Mouse (Mus musculus) forebrain, embryonic 15.5 days (tissue): ENCODE measurements around the gene Efnb1. TPM values are rescaled to one million over a fixed set of nuclear protein-coding genes. Genes with fewer than 3 reads are reported as not detected.
"Not testable (repeated sequence)": the region's sequence is repeated elsewhere in the genome, so short reads cannot be mapped to it uniquely, and the experiment has no call there.

Experiments
- ATAC-seq: fragments of 200-750 bp; cut with Nextera tagmentation; replicated peaks from 2 replicates; pipeline ENCODE4 v1.8.0; 2017; ENCODE audit warnings: mild to moderate bottlenecking, moderate TSS enrichment, moderate library complexity
- H3K27ac ChIP-seq: fragments of 300-500 bp; sonication (generic); replicated peaks from 2 replicates; pipeline ENCODE4 v1.5.1; 2015; ENCODE audit warnings: mild to moderate bottlenecking, inconsistent platforms
- H3K27me3 ChIP-seq: fragments of 300-500 bp; sonication (generic); 2 replicates; pipeline ENCODE4 v1.6.1; 2015; ENCODE audit warnings: inconsistent platforms
- H3K36me3 ChIP-seq: fragments of 300-500 bp; sonication (generic); 2 replicates; pipeline ENCODE4 v1.6.1; 2015; ENCODE audit warnings: mild to moderate bottlenecking, inconsistent platforms
- H3K4me1 ChIP-seq: fragments of 300-500 bp; sonication (generic); 2 replicates; pipeline ENCODE4 v1.6.1; 2015; ENCODE audit warnings: inconsistent platforms
- H3K4me2 ChIP-seq: fragments of 300-500 bp; sonication (generic); replicated peaks from 2 replicates; pipeline ENCODE4 v1.6.1; 2015; ENCODE audit warnings: mild to moderate bottlenecking, inconsistent platforms
- H3K4me3 ChIP-seq: fragments of 300-500 bp; sonication (generic); 2 replicates; pipeline ENCODE4 v1.5.1; 2015; ENCODE audit warnings: mild to moderate bottlenecking, inconsistent platforms
- H3K9ac ChIP-seq: fragments of 300-500 bp; sonication (generic); replicated peaks from 2 replicates; pipeline ENCODE4 v1.6.1; 2015; ENCODE audit warnings: mild to moderate bottlenecking, inconsistent platforms
- H3K9me3 ChIP-seq: fragments of 300-500 bp; sonication (generic); 2 replicates; pipeline ENCODE4 v1.6.1; 2016; ENCODE audit warnings: inconsistent platforms
- WGBS: fragments of 180-500 bp; shearing (Covaris S2); methylation state at CpG from one replicate; pipeline ENCODE4 v1.1.7; 2015; ENCODE audit warnings: mixed read lengths; 5-methylcytosine and 5-hydroxymethylcytosine counted together
- polyA plus RNA-seq: library from polyadenylated mRNA; unstranded; fragments of >200 nt; fragmentation: Nextera tagmentation; extraction: Ambion mirVana; gene quantifications from 2 replicates; pipeline ENCODE4 v1.2.1, GENCODE M21; 2015

Gene Efnb1
- polyA plus RNA-seq: 74.8 and 86.5 TPM in 2 replicates

DNA sequence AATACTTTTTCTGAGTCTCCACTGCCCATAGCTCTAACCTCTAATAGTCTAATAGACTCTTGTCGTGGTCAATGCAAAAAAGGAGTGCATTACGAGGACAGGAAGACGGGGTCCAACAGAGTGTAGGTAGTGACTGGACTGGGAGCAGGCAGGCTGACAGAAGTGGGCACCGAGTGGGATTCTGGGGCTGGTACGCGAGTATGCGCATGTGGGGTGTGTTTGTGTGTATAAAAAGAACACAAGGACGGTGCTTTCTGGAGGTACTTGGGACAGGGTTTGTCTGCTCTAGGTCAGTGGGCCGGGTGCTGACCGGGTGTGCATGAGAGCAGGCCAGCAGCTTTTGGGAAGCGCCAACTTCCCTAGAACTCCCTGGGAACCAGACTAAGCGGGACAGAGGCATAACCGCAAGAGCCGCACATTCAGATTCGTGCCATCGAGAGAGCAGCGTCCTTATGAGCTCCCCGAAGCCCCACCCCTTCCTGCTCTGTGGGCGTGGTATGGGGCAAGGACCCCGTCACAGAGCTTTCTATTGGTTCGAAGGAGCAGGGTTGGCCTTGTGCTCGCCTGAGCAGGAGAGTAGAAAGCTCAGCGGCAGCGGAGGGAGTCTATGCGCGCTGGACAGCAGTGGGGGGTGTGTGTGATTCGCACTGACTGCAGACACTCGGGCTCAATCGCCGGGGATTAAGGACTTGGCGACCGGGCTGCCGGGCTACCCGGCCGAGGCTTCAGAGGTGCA is at the start of gene Efnb1:
TSS of gene Efnb1 (plus strand) at position 608 of the 736 bp plus-strand sequence.
- Histone ChIP-seq H3K27me3 (no peaks in the 10 kb centered on the region), H3K4me2 (peak within 1 kb of the TSS; percentile 83), H3K9ac (peak within 1 kb of the TSS; percentile 81), H3K4me3 (peak within 1 kb of the TSS; percentile 76), H3K9me3 (no peaks in the 10 kb centered on the region), H3K27ac (peak within 1 kb of the TSS; percentile 90), H3K4me1 (peaks cover 18% of the 10 kb centered on the region), H3K36me3 (no peaks in the 10 kb centered on the region)
- WGBS: 25% methylated on average over 35 of the region's 35 CpGs
- ATAC-seq: peak; percentile 94

GRCm38 (mm10) chrX:99092704-99093103 is 43.2 kb upstream of the Efnb1 start:
- no peak for ATAC-seq
- Histone ChIP-seq H3K27me3 (0 out of 2 replicates have a peak, but pooled peaks cover 5% of the 10 kb centered on the region), H3K36me3 (no peaks in the 10 kb centered on the region), H3K9me3 (no peaks in the 10 kb centered on the region), H3K4me3 (no peak overlapping the region), H3K27ac (no peak overlapping the region), H3K9ac (no peak overlapping the region), H3K4me1 (no peaks in the 10 kb centered on the region), H3K4me2 (no peak overlapping the region)
- WGBS: 80% methylated on average over 2 of the region's 2 CpGs

DNA sequence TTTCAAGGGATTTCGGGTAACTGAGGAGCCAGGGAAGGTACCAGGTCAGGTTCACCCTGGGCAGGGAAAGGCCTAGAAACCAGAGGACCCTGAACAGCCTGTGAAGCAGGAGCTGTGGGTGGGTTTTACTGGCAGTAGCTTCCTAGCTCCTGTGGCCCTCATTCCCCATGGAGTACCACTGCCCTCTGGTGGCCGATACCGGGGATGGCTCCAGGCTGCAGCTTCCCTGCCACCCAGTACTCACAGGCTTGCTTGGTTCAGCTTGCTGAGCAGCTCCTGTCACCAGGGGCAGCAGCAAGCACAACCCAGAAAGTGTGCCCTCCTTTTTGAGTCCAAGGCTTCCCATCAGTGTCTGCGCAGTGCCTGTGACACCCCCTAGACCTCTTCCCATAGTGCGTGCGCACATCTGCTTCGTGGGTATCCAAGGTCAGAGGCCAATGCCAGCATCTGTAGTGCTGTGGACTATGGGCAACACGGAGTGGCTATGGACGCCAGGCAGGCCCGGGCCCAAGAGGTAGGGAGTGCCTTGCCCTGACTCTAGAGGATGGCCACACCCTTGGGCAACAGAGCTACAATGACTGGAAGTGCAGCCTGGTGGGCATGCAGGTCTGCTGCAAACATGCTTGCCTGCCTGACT is 24.7 kb upstream of the Efnb1 start:
- 73% methylated on average over 8 of the region's 10 CpGs for whole genome bisulfite sequencing
- not testable (repeated sequence) for H3K9ac ChIP-seq, H3K4me1 ChIP-seq, H3K4me2 ChIP-seq, H3K9me3 ChIP-seq, H3K27me3 ChIP-seq, H3K36me3 ChIP-seq, H3K27ac ChIP-seq, H3K4me3 ChIP-seq
- ATAC-seq: peak; percentile 57; the same call in 1 of the 2 replicates

DNA sequence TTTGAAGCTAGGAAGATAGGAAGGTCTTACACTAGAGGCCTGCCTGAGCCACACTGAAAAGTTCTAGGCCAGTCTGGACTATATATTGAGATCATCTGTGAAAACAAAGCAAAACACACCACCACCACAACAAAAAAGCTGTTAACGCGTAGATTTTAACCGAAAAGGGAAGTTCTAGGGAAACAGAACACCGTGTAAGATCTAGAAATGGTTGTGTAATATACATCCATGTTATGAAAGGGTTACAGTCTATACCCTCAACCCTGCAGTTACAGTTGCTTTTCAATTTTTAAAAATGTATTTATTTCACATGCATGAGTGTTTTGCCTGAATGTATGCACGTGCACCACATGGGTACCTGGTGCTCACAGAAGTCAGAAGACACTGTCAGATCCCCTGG is 16.4 kb upstream of the Efnb1 start:
- Histone ChIP-seq H3K27me3 (no peaks in the 10 kb centered on the region), H3K9ac (no peak overlapping the region), H3K4me3 (no peak overlapping the region), H3K4me2 (no peak overlapping the region), H3K27ac (no peak overlapping the region), H3K9me3 (no peaks in the 10 kb centered on the region), H3K36me3 (no peaks in the 10 kb centered on the region), H3K4me1 (no peaks in the 10 kb centered on the region)
- WGBS: 86% methylated on average over 5 of the region's 5 CpGs
- ATAC-seq: no peak

DNA sequence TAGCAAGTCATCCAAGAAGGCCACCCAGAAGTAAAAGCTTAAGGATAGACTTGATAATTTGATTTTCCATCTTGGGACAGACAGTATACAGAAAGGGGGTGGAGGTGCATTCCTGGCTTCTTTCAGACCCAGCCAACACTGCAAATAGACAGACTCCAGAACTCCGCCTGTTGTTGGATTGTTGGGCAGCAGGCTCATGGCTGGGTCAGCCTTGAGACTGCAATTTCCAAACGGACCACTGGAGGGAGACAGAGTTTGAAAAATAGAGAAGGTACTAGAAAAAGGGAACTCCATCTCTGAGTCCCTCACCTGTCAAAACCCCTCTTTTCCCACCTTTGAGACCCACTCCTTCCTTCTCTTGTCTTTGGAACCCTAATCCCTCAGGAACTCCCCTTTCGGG is 5.9 kb upstream of the Efnb1 start:
- Histone ChIP-seq H3K9me3 (no peaks in the 10 kb centered on the region), H3K27me3 (no peaks in the 10 kb centered on the region), H3K4me1 (peaks cover under 1% of the 10 kb centered on the region), H3K27ac (no peak overlapping the region), H3K4me3 (no peak overlapping the region), H3K36me3 (no peaks in the 10 kb centered on the region), H3K9ac (no peak overlapping the region), H3K4me2 (no peak overlapping the region)
- WGBS: 32% methylated on average over 3 of the region's 3 CpGs
- ATAC-seq: 0 out of 2 replicates have a peak, but pooled peaks have one; percentile 3

DNA sequence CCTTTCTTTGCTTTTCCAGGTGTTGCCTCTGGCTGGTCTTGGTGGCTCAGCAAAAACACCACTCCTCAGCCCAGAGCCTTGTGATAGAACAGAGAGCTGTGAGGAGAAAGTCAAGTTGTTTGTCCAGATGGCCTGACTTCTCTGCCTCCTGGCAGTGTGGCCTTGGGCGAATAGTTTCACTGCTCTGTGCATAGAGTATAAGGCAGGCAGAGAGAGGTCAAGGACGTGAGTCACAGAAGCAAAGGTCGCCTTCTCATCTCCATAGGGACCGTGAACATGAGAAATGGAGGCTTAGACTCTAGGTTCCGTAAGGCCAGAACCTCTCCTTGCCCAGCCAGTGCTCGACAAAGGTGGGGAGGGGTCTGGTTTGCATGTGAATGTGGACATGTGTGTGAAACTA is 3.4 kb upstream of the Efnb1 start:
- 79% methylated on average over 6 of the region's 6 CpGs for WGBS
- H3K36me3 ChIP-seq: no peaks in the 10 kb centered on the region

GRCm38 (mm10) chrX:99134891-99135290 is 1.0 kb upstream of the Efnb1 start:
- peak overlapping the region; percentile 90 for H3K27ac ChIP-seq
- no peaks in the 10 kb centered on the region for H3K36me3 ChIP-seq
- H3K4me1 ChIP-seq: peaks cover 10% of the 10 kb centered on the region
- H3K9me3 ChIP-seq: no peaks in the 10 kb centered on the region
- H3K27me3 ChIP-seq: no peaks in the 10 kb centered on the region
- H3K9ac ChIP-seq: peak overlapping the region; percentile 37
- ATAC-seq: peak; percentile 36
- 14% methylated on average over 14 of the region's 14 CpGs for WGBS
- H3K4me2 ChIP-seq: peak overlapping the region; percentile 58
- peak overlapping the region; percentile 76 for H3K4me3 ChIP-seq

More for the DNA sequence above, 3.4 kb upstream of the Efnb1 start:
- no peak overlapping the region for H3K9ac ChIP-seq
- no peak overlapping the region for H3K4me2 ChIP-seq
- H3K27ac ChIP-seq: no peak overlapping the region
- H3K27me3 ChIP-seq: no peaks in the 10 kb centered on the region
- ATAC-seq: no peak
- peaks cover 6% of the 10 kb centered on the region for H3K4me1 ChIP-seq
- no peaks in the 10 kb centered on the region for H3K9me3 ChIP-seq
- H3K4me3 ChIP-seq: no peak overlapping the region

DNA sequence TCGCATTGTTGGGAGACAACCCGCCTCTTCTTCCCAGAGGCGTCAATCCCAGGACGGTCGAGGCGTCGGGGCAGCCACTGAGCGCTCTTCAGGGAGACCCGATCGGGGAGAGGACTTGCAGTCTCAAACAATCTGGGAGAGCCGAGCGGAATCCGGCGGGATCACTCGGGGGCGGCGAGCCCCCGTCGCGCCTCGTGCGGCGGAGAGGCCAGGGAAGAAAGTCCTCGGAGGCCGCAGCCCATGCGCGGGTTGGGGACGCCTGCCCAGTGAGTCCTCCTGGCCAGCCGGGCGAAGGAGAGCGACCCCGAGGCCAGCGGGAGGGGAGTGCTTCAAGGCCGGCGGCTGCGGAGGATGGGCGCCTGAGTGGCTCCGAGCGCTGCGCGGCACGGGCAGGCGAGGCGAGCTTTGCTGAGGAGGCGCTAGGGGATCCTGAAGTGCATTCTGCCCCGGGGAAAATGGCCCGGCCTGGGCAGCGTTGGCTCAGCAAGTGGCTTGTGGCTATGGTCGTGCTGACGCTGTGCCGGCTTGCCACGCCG is 569 bp downstream of the Efnb1 start:
- peak overlapping the region; percentile 76 for H3K4me3 ChIP-seq
- peak overlapping the region; percentile 83 for H3K4me2 ChIP-seq
- 28% methylated on average over 50 of the region's 53 CpGs for WGBS
- H3K27me3 ChIP-seq: no peaks in the 10 kb centered on the region
- no peaks in the 10 kb centered on the region for H3K36me3 ChIP-seq
- peak overlapping the region; percentile 81 for H3K9ac ChIP-seq
- no peak for ATAC-seq
- H3K27ac ChIP-seq: peak overlapping the region; percentile 90
- no peaks in the 10 kb centered on the region for H3K9me3 ChIP-seq
- peaks cover 26% of the 10 kb centered on the region for H3K4me1 ChIP-seq

- Histone ChIP-seq H3K27me3 (no peaks in the 10 kb centered on the region), H3K9ac (peak overlapping the region; percentile 81), H3K4me1 (peaks cover 34% of the 10 kb centered on the region), H3K4me3 (peak overlapping the region; percentile 76), H3K36me3 (no peaks in the 10 kb centered on the region), H3K9me3 (no peaks in the 10 kb centered on the region), H3K4me2 (peak overlapping the region; percentile 83), H3K27ac (peak overlapping the region; percentile 90)
- no peak for ATAC-seq
- WGBS: 22% methylated on average over 28 of the region's 31 CpGs
Measured at GRCm38 (mm10) chrX:99137143-99137870, 1.4 kb downstream of the Efnb1 start.

DNA sequence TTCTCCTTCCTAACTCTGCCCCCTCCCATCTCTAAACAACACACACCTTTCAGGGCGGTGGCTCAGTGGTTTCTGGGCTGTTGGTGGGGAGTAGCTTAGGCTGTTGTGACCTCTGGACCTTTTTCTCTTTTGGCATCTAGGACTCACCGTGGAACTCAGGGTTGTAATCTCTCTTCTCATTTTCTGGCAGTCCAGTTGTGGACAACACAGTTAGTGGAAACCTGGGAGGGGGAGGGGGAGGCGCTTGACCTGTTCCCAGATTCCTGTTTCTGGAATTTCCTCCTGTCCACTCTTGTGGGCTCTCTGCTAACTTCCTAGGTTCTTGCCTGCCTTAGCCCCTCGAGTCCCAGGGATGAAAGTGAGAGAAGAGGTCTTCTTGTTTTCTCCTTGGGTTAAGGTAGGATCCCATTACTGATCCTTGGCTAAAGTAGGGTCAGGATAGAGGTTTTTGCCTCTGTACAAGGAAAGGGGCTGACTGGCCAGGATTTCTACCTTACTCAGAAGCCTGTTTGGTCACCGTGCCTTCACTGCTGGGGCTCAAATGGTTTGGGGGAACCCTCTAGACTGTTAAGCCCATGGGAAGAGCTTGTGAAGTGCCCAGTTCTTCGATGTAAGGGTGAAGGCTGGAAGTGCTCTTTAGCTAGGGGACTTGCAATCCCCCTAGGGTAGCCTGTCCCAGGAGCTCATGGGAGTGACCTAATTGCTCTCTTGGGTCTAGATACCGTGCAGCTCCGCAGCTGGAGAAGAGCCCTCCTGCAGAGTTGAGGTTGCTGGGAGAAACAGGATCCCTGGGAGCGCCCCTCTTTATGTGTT is 2.2 kb downstream of the Efnb1 start:
- WGBS: 29% methylated on average over 9 of the region's 9 CpGs
- no peak for ATAC-seq
- peak overlapping the region; percentile 76 for H3K4me3 ChIP-seq

GRCm38 (mm10) chrX:99141079-99141478 is 5.1 kb downstream of the Efnb1 start:
- Histone ChIP-seq H3K4me2 (peak overlapping the region; percentile 83), H3K9me3 (no peaks in the 10 kb centered on the region), H3K36me3 (no peaks in the 10 kb centered on the region), H3K4me3 (peak overlapping the region; percentile 76), H3K9ac (peak overlapping the region; percentile 81), H3K27me3 (no peaks in the 10 kb centered on the region), H3K4me1 (peaks cover 65% of the 10 kb centered on the region), H3K27ac (peak overlapping the region; percentile 90)
- no peak for ATAC-seq
- 41% methylated on average over 8 of the region's 8 CpGs for WGBS

More for the DNA sequence above, 2.2 kb downstream of the Efnb1 start:
- Histone ChIP-seq H3K27ac (peak overlapping the region; percentile 90), H3K9me3 (no peaks in the 10 kb centered on the region), H3K9ac (peak overlapping the region; percentile 81), H3K4me1 (peaks cover 42% of the 10 kb centered on the region), H3K36me3 (no peaks in the 10 kb centered on the region), H3K4me2 (peak overlapping the region; percentile 83), H3K27me3 (no peaks in the 10 kb centered on the region)
